Mouse (Mus musculus): ENCODE results near the gene Rexo2. TPM values are rescaled to one million over a fixed set of nuclear protein-coding genes. Genes with fewer than 3 reads are reported as not detected.
"Not testable (repeated sequence)": the region's sequence is repeated elsewhere in the genome, so short reads cannot be mapped to it uniquely, and the experiment has no call there.

The Rexo2 gene
- polyA plus RNA-seq, 1 experiment: 50.7 TPM

GRCm38 (mm10) chr9:48472441-48473025, 7.9 kb downstream of the Rexo2 start:
- H3K27ac ChIP-seq (ENCODE audit: control insufficient read depth, insufficient read depth, low read depth, low read length): no peak overlapping the region
- TF ChIP-seq CTCF (IDR thresholded peaks at IDR 0.05; ENCODE audit: control insufficient read depth, insufficient read depth, insufficient replicate concordance, low read depth, low read length) (no peak), POLR2A (IDR thresholded peaks at IDR 0.05; ENCODE audit: control insufficient read depth, low read depth, low read length) (no peak)
- no peaks in the 10 kb centered on the region for H3K27me3 ChIP-seq (ENCODE audit: control insufficient read depth, insufficient read depth, low read length)
- H3K4me1 ChIP-seq (ENCODE audit: control insufficient read depth, insufficient read depth, low read length): no peaks in the 10 kb centered on the region
- H3K4me3 ChIP-seq (ENCODE audit: control insufficient read depth, low read depth, low read length): no peak overlapping the region
- no peaks in the 10 kb centered on the region for H3K36me3 ChIP-seq (ENCODE audit: control insufficient read depth, insufficient read depth, low read length)

DNA sequence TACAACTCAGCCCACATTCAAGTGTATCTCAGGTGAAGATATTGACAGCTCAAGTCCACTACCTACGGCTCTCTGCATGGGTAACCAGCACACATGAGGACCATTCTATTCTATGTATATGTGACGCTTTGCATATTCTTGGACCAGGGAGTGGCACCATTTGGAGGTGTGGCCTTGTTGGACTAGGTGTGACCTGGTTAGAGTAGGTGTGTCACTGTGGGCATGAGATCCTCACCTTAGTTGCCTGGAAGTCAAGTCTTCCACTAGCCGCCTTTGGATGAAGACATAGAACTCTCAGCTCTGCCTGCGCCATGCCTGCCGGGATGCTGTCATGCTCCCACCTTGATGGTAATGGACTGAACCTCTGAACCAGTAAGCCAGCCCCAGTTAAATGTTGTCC, 13.0 kb downstream of the Rexo2 start:
- H3K4me1 ChIP-seq (ENCODE audit: control insufficient read depth, insufficient read depth, low read length); H3K27me3 ChIP-seq (ENCODE audit: control insufficient read depth, insufficient read depth, low read length); H3K4me3 ChIP-seq (ENCODE audit: control insufficient read depth, low read depth, low read length); H3K27ac ChIP-seq (ENCODE audit: control insufficient read depth, insufficient read depth, low read depth, low read length); H3K36me3 ChIP-seq (ENCODE audit: control insufficient read depth, insufficient read depth, low read length): not testable (repeated sequence)

DNA sequence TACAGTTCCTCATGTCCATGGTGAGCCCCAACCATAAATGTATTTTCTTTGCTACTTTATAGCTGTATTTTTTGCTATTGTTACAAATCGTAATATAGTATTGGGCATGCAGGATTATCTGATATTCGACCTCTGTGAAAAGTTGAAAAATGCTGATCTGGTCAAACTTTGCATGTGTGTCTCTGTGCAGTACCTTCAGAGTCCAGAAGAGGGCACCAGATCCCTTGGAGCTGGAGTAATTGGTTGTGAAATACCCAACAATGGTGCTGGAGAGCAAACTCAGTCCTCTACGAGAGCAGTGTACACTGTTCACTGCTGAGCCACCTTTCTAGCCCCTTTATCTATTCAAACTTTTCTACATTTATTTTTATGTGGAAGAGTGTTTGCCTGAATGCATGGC, 13.6 kb downstream of the Rexo2 start:
- H3K4me3 ChIP-seq (ENCODE audit: control insufficient read depth, low read depth, low read length): no peak overlapping the region
- no peaks in the 10 kb centered on the region for H3K36me3 ChIP-seq (ENCODE audit: control insufficient read depth, insufficient read depth, low read length)
- TF ChIP-seq CTCF (IDR thresholded peaks at IDR 0.05; ENCODE audit: control insufficient read depth, insufficient read depth, insufficient replicate concordance, low read depth, low read length) (no peak; the same call in 1 of the 2 replicates), POLR2A (IDR thresholded peaks at IDR 0.05; ENCODE audit: control insufficient read depth, low read depth, low read length) (no peak)
- no peaks in the 10 kb centered on the region for H3K27me3 ChIP-seq (ENCODE audit: control insufficient read depth, insufficient read depth, low read length)
- no peak overlapping the region for H3K27ac ChIP-seq (ENCODE audit: control insufficient read depth, insufficient read depth, low read depth, low read length)
- no peaks in the 10 kb centered on the region for H3K4me1 ChIP-seq (ENCODE audit: control insufficient read depth, insufficient read depth, low read length)

DNA sequence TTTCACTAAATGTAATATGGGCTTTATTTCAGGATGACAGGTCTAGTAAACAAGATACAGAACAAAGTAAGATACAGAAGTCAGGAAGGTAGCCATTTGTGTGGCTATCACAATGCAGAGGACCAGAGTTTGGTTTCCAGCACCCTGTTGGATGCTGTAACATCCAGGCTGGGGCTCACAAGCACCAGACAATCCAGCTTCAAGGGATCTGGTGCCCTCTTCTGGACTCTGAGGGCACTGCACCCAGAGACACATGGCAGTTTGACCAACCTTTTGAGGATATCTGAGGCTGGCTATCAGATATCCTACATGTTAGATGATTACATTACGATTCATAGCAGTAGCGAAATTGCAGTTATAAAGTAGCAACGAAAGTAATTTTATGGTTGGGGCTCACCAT, 14.8 kb downstream of the Rexo2 start:
- no peaks in the 10 kb centered on the region for H3K27me3 ChIP-seq (ENCODE audit: control insufficient read depth, insufficient read depth, low read length)
- H3K36me3 ChIP-seq (ENCODE audit: control insufficient read depth, insufficient read depth, low read length): no peaks in the 10 kb centered on the region
- H3K27ac ChIP-seq (ENCODE audit: control insufficient read depth, insufficient read depth, low read depth, low read length): no peak overlapping the region
- no peaks in the 10 kb centered on the region for H3K4me1 ChIP-seq (ENCODE audit: control insufficient read depth, insufficient read depth, low read length)
- H3K4me3 ChIP-seq (ENCODE audit: control insufficient read depth, low read depth, low read length): no peak overlapping the region
- TF ChIP-seq CTCF (IDR thresholded peaks at IDR 0.05; ENCODE audit: control insufficient read depth, insufficient read depth, insufficient replicate concordance, low read depth, low read length) (peak; percentile 62; the same call in 1 of the 2 replicates), POLR2A (IDR thresholded peaks at IDR 0.05; ENCODE audit: control insufficient read depth, low read depth, low read length) (no peak)

- Histone ChIP-seq H3K36me3 (ENCODE audit: control insufficient read depth, insufficient read depth, low read length) (no peaks in the 10 kb centered on the region), H3K4me1 (ENCODE audit: control insufficient read depth, insufficient read depth, low read length) (no peaks in the 10 kb centered on the region), H3K27me3 (ENCODE audit: control insufficient read depth, insufficient read depth, low read length) (no peaks in the 10 kb centered on the region), H3K27ac (ENCODE audit: control insufficient read depth, insufficient read depth, low read depth, low read length) (no peak overlapping the region), H3K4me3 (ENCODE audit: control insufficient read depth, low read depth, low read length) (no peak overlapping the region)
- TF ChIP-seq CTCF (IDR thresholded peaks at IDR 0.05; ENCODE audit: control insufficient read depth, insufficient read depth, insufficient replicate concordance, low read depth, low read length): no peak
- TF ChIP-seq POLR2A (IDR thresholded peaks at IDR 0.05; ENCODE audit: control insufficient read depth, low read depth, low read length): no peak
Observed at GRCm38 (mm10) chr9:48461545-48461944, 18.9 kb downstream of the Rexo2 start.

GRCm38 (mm10) chr9:48460720-48461119, 19.7 kb downstream of the Rexo2 start:
- no peak for TF ChIP-seq CTCF (IDR thresholded peaks at IDR 0.05; ENCODE audit: control insufficient read depth, insufficient read depth, insufficient replicate concordance, low read depth, low read length)
- TF ChIP-seq POLR2A (IDR thresholded peaks at IDR 0.05; ENCODE audit: control insufficient read depth, low read depth, low read length): no peak
- Histone ChIP-seq H3K4me3 (ENCODE audit: control insufficient read depth, low read depth, low read length) (no peak overlapping the region), H3K27ac (ENCODE audit: control insufficient read depth, insufficient read depth, low read depth, low read length) (no peak overlapping the region), H3K4me1 (ENCODE audit: control insufficient read depth, insufficient read depth, low read length) (no peaks in the 10 kb centered on the region), H3K36me3 (ENCODE audit: control insufficient read depth, insufficient read depth, low read length) (no peaks in the 10 kb centered on the region), H3K27me3 (ENCODE audit: control insufficient read depth, insufficient read depth, low read length) (no peaks in the 10 kb centered on the region)

- no peaks in the 10 kb centered on the region for H3K27me3 ChIP-seq (ENCODE audit: control insufficient read depth, insufficient read depth, low read length)
- no peaks in the 10 kb centered on the region for H3K4me1 ChIP-seq (ENCODE audit: control insufficient read depth, insufficient read depth, low read length)
- no peak for TF ChIP-seq POLR2A (IDR thresholded peaks at IDR 0.05; ENCODE audit: control insufficient read depth, low read depth, low read length)
- TF ChIP-seq CTCF (IDR thresholded peaks at IDR 0.05; ENCODE audit: control insufficient read depth, insufficient read depth, insufficient replicate concordance, low read depth, low read length): no peak
- no peak overlapping the region for H3K27ac ChIP-seq (ENCODE audit: control insufficient read depth, insufficient read depth, low read depth, low read length)
- H3K36me3 ChIP-seq (ENCODE audit: control insufficient read depth, insufficient read depth, low read length): no peaks in the 10 kb centered on the region
- H3K4me3 ChIP-seq (ENCODE audit: control insufficient read depth, low read depth, low read length): no peak overlapping the region
Observed at GRCm38 (mm10) chr9:48459391-48459790, 21.0 kb downstream of the Rexo2 start.

DNA sequence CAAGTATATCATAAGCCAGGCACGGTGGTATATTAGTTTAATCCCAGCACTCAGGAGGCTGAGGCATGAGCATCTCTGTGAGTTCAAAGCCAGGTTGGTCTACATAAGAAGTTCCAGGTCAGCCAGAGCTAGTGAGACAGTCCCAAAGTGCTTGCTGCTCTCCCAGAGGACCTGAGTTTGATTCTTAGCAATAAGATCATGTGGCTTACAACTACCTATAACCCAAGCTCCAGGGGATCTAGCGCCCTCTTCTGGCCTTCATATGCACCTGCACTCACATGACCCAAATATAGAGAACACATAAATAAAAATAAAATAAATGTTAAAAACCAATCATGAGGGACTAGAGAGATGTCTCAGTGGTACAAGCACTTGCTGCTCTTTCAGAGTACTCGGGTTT, 21.5 kb downstream of the Rexo2 start:
- Histone ChIP-seq H3K36me3 (ENCODE audit: control insufficient read depth, insufficient read depth, low read length) (no peaks in the 10 kb centered on the region), H3K27ac (ENCODE audit: control insufficient read depth, insufficient read depth, low read depth, low read length) (no peak overlapping the region), H3K4me1 (ENCODE audit: control insufficient read depth, insufficient read depth, low read length) (no peaks in the 10 kb centered on the region), H3K4me3 (ENCODE audit: control insufficient read depth, low read depth, low read length) (no peak overlapping the region), H3K27me3 (ENCODE audit: control insufficient read depth, insufficient read depth, low read length) (no peaks in the 10 kb centered on the region)
- TF ChIP-seq CTCF (IDR thresholded peaks at IDR 0.05; ENCODE audit: control insufficient read depth, insufficient read depth, insufficient replicate concordance, low read depth, low read length) (peak; percentile 21; the same call in 1 of the 2 replicates), POLR2A (IDR thresholded peaks at IDR 0.05; ENCODE audit: control insufficient read depth, low read depth, low read length) (no peak)

All from testis, adult 2 months (tissue).